Mouse (Mus musculus): ENCODE measurements around the gene Pcbp3. TPM values are rescaled to one million over a fixed set of nuclear protein-coding genes. Genes with fewer than 3 reads are reported as not detected.
A peak's percentile ranks its signal among the peaks of the same experiment; 100 is the strongest.

Gene Pcbp3
- polyA plus RNA-seq, 1 experiment from 2014 or later: 28.3 TPM

- H3K9ac ChIP-seq: no peak overlapping the region
- no peak overlapping the region for H3K4me3 ChIP-seq
- H3K4me2 ChIP-seq: no peak overlapping the region
- no peaks in the 10 kb centered on the region for H3K27me3 ChIP-seq
- WGBS: 90% methylated on average over 7 of the region's 7 CpGs
- H3K36me3 ChIP-seq: peaks cover 15% of the 10 kb centered on the region
- H3K9me3 ChIP-seq: no peaks in the 10 kb centered on the region
- ATAC-seq (ENCODE audit: insufficient number of reproducible peaks, insufficient read depth, low FRiP score, low TSS enrichment, low read depth): no peak
- peaks cover 83% of the 10 kb centered on the region for H3K4me1 ChIP-seq
- peak overlapping the region; percentile 87; the same call in 1 of the 2 replicates for H3K27ac ChIP-seq
Observed at GRCm38 (mm10) chr10:76727301-76727700, 234.4 kb downstream of the Pcbp3 start.

GRCm38 (mm10) chr10:76726866-76727265 lies 234.8 kb downstream of the Pcbp3 start:
- H3K4me1 ChIP-seq: peaks cover 79% of the 10 kb centered on the region
- no peaks in the 10 kb centered on the region for H3K9me3 ChIP-seq
- no peaks in the 10 kb centered on the region for H3K27me3 ChIP-seq
- peaks cover 19% of the 10 kb centered on the region for H3K36me3 ChIP-seq
- no peak for ATAC-seq (ENCODE audit: insufficient number of reproducible peaks, insufficient read depth, low FRiP score, low TSS enrichment, low read depth)
- H3K4me3 ChIP-seq: no peak overlapping the region
- WGBS: 93% methylated on average over 4 of the region's 4 CpGs
- no peak overlapping the region for H3K4me2 ChIP-seq
- no peak overlapping the region for H3K9ac ChIP-seq
- peak overlapping the region; percentile 87 for H3K27ac ChIP-seq

- Histone ChIP-seq H3K9ac (peak within 1 kb of the TSS; percentile 76), H3K4me2 (peak within 1 kb of the TSS; percentile 79), H3K27ac (peak within 1 kb of the TSS; percentile 87), H3K9me3 (no peaks in the 10 kb centered on the region), H3K36me3 (peaks cover 30% of the 10 kb centered on the region), H3K4me1 (peaks cover 68% of the 10 kb centered on the region), H3K4me3 (peak within 1 kb of the TSS; percentile 51), H3K27me3 (no peaks in the 10 kb centered on the region)
- ATAC-seq (ENCODE audit: insufficient number of reproducible peaks, insufficient read depth, low FRiP score, low TSS enrichment, low read depth): peak; percentile 53; the same call in 1 of the 2 replicates
- WGBS: 17% methylated on average over 9 of the region's 9 CpGs
Observed at GRCm38 (mm10) chr10:76725682-76726285, 235.9 kb downstream of the Pcbp3 start, which contains the start of gene Col6a1. Col6a1 (minus strand) TSS chr10:76726168.

- no peak for ATAC-seq (ENCODE audit: insufficient number of reproducible peaks, insufficient read depth, low FRiP score, low TSS enrichment, low read depth)
- peak overlapping the region; percentile 76 for H3K9ac ChIP-seq
- H3K4me1 ChIP-seq: peaks cover 61% of the 10 kb centered on the region
- H3K36me3 ChIP-seq: peaks cover 37% of the 10 kb centered on the region
- peak overlapping the region; percentile 87 for H3K27ac ChIP-seq
- peak overlapping the region; percentile 79 for H3K4me2 ChIP-seq
- H3K27me3 ChIP-seq: no peaks in the 10 kb centered on the region
- peak overlapping the region; percentile 51 for H3K4me3 ChIP-seq
- WGBS: 77% methylated on average over 2 of the region's 2 CpGs
- H3K9me3 ChIP-seq: no peaks in the 10 kb centered on the region
Observed at GRCm38 (mm10) chr10:76725097-76725496, 236.6 kb downstream of the Pcbp3 start.

GRCm38 (mm10) chr10:76724231-76724736 lies 237.4 kb downstream of the Pcbp3 start:
- no peaks in the 10 kb centered on the region for H3K9me3 ChIP-seq
- H3K4me2 ChIP-seq: peak overlapping the region; percentile 79
- H3K36me3 ChIP-seq: peaks cover 45% of the 10 kb centered on the region
- H3K27me3 ChIP-seq: no peaks in the 10 kb centered on the region
- 60% methylated on average over 4 of the region's 5 CpGs for WGBS
- H3K4me3 ChIP-seq: peak overlapping the region; percentile 51
- peak overlapping the region; percentile 76 for H3K9ac ChIP-seq
- ATAC-seq (ENCODE audit: insufficient number of reproducible peaks, insufficient read depth, low FRiP score, low TSS enrichment, low read depth): no peak; the same call in 1 of the 2 replicates
- H3K27ac ChIP-seq: no peak overlapping the region
- H3K4me1 ChIP-seq: peaks cover 55% of the 10 kb centered on the region

GRCm38 (mm10) chr10:76722751-76723450 lies 238.8 kb downstream of the Pcbp3 start:
- Histone ChIP-seq H3K27me3 (no peaks in the 10 kb centered on the region), H3K27ac (no peak overlapping the region), H3K9ac (no peak overlapping the region), H3K4me1 (peaks cover 42% of the 10 kb centered on the region), H3K4me3 (no peak overlapping the region), H3K36me3 (peaks cover 58% of the 10 kb centered on the region), H3K9me3 (no peaks in the 10 kb centered on the region), H3K4me2 (no peak overlapping the region)
- 83% methylated on average over 18 of the region's 18 CpGs for WGBS
- ATAC-seq (ENCODE audit: insufficient number of reproducible peaks, insufficient read depth, low FRiP score, low TSS enrichment, low read depth): no peak

GRCm38 (mm10) chr10:76721746-76722145 lies 239.9 kb downstream of the Pcbp3 start:
- no peak for ATAC-seq (ENCODE audit: insufficient number of reproducible peaks, insufficient read depth, low FRiP score, low TSS enrichment, low read depth)
- H3K27me3 ChIP-seq: no peaks in the 10 kb centered on the region
- no peak overlapping the region for H3K4me2 ChIP-seq
- no peaks in the 10 kb centered on the region for H3K9me3 ChIP-seq
- H3K4me1 ChIP-seq: peaks cover 34% of the 10 kb centered on the region
- H3K27ac ChIP-seq: no peak overlapping the region
- H3K36me3 ChIP-seq: peaks cover 69% of the 10 kb centered on the region
- H3K4me3 ChIP-seq: no peak overlapping the region
- WGBS: 94% methylated on average over 6 of the region's 6 CpGs
- H3K9ac ChIP-seq: no peak overlapping the region

- Histone ChIP-seq H3K27me3 (no peaks in the 10 kb centered on the region), H3K4me3 (no peak overlapping the region), H3K9ac (no peak overlapping the region), H3K9me3 (no peaks in the 10 kb centered on the region), H3K4me2 (no peak overlapping the region), H3K36me3 (peaks cover 75% of the 10 kb centered on the region), H3K4me1 (peaks cover 29% of the 10 kb centered on the region), H3K27ac (no peak overlapping the region)
- WGBS: 82% methylated on average over 11 of the region's 11 CpGs
- no peak for ATAC-seq (ENCODE audit: insufficient number of reproducible peaks, insufficient read depth, low FRiP score, low TSS enrichment, low read depth)
Observed at GRCm38 (mm10) chr10:76721216-76721615, 240.5 kb downstream of the Pcbp3 start.

- Histone ChIP-seq H3K4me1 (0 out of 2 replicates have a peak, but pooled peaks cover 3% of the 10 kb centered on the region), H3K36me3 (peaks cover 99% of the 10 kb centered on the region), H3K27ac (no peak overlapping the region), H3K9me3 (no peaks in the 10 kb centered on the region), H3K9ac (no peak overlapping the region), H3K27me3 (no peaks in the 10 kb centered on the region), H3K4me3 (no peak overlapping the region), H3K4me2 (no peak overlapping the region)
- ATAC-seq (ENCODE audit: insufficient number of reproducible peaks, insufficient read depth, low FRiP score, low TSS enrichment, low read depth): no peak
- WGBS: 88% methylated on average over 4 of the region's 4 CpGs
Observed at GRCm38 (mm10) chr10:76717631-76718030, 244.1 kb downstream of the Pcbp3 start.

GRCm38 (mm10) chr10:76717026-76717425 lies 244.7 kb downstream of the Pcbp3 start:
- Histone ChIP-seq H3K4me1 (no peaks in the 10 kb centered on the region), H3K9me3 (no peaks in the 10 kb centered on the region), H3K4me3 (no peak overlapping the region), H3K27me3 (no peaks in the 10 kb centered on the region), H3K4me2 (no peak overlapping the region), H3K36me3 (peaks cover 99% of the 10 kb centered on the region), H3K9ac (no peak overlapping the region), H3K27ac (no peak overlapping the region)
- 90% methylated on average over 7 of the region's 7 CpGs for WGBS
- ATAC-seq (ENCODE audit: insufficient number of reproducible peaks, insufficient read depth, low FRiP score, low TSS enrichment, low read depth): no peak

- 91% methylated on average over 7 of the region's 7 CpGs for WGBS
- no peak overlapping the region for H3K9ac ChIP-seq
- no peaks in the 10 kb centered on the region for H3K9me3 ChIP-seq
- no peaks in the 10 kb centered on the region for H3K4me1 ChIP-seq
- H3K4me2 ChIP-seq: no peak overlapping the region
- no peaks in the 10 kb centered on the region for H3K27me3 ChIP-seq
- no peak for ATAC-seq (ENCODE audit: insufficient number of reproducible peaks, insufficient read depth, low FRiP score, low TSS enrichment, low read depth)
- H3K4me3 ChIP-seq: no peak overlapping the region
- H3K36me3 ChIP-seq: peaks cover 98% of the 10 kb centered on the region
- H3K27ac ChIP-seq: no peak overlapping the region
Observed at GRCm38 (mm10) chr10:76714303-76714702, 247.4 kb downstream of the Pcbp3 start.

- Histone ChIP-seq H3K4me1 (no peaks in the 10 kb centered on the region), H3K36me3 (peaks cover 92% of the 10 kb centered on the region), H3K4me2 (no peak overlapping the region), H3K27ac (no peak overlapping the region), H3K9me3 (0 out of 2 replicates have a peak, but pooled peaks cover 4% of the 10 kb centered on the region), H3K4me3 (no peak overlapping the region), H3K27me3 (no peaks in the 10 kb centered on the region), H3K9ac (no peak overlapping the region)
- no peak for ATAC-seq (ENCODE audit: insufficient number of reproducible peaks, insufficient read depth, low FRiP score, low TSS enrichment, low read depth)
- WGBS: 78% methylated on average over 3 of the region's 3 CpGs
Observed at GRCm38 (mm10) chr10:76712500-76712899, 249.2 kb downstream of the Pcbp3 start.
